Mouse (Mus musculus) v-Abl transformed pro-B cells (cell line): ENCODE measurements around the gene Lama1.
"Not testable (repeated sequence)": the region's sequence is repeated elsewhere in the genome, so short reads cannot be mapped to it uniquely, and the experiment has no call there.

Experiments used
- in situ Hi-C, 2 experiments: fragments of 400-800 bp; cut with MboI; formaldehyde crosslinking; loops; one replicate each; pipeline ENCODE4 v1.15.1; 2025; ENCODE audit not compliant: unreplicated experiment in 2 of 2

Lama1 gene

GRCm38 (mm10) chr17:67836146-67836895 is 139.3 kb downstream of the Lama1 start:
- in situ Hi-C loops, result no loop called here

- in situ Hi-C loops, result no loop called here
These were observed 140.5 kb downstream of the Lama1 start for GRCm38 (mm10) chr17:67837351-67838090.

GRCm38 (mm10) chr17:67838948-67839347 is 141.9 kb downstream of the Lama1 start:
- in situ Hi-C loops, result no loop called here

GRCm38 (mm10) chr17:67841494-67841893 is 144.4 kb downstream of the Lama1 start:
- in situ Hi-C loops, result not testable (repeated sequence)

GRCm38 (mm10) chr17:67861080-67861630 is 164.1 kb downstream of the Lama1 start:
- in situ Hi-C loops, result no loop called here

- in situ Hi-C loops, result no loop called here
These were observed 164.9 kb downstream of the Lama1 start for GRCm38 (mm10) chr17:67861744-67862535.

GRCm38 (mm10) chr17:67864363-67864762 is 167.3 kb downstream of the Lama1 start:
- in situ Hi-C loops, result no loop called here

- in situ Hi-C loops, result no loop called here
These were observed 167.9 kb downstream of the Lama1 start for GRCm38 (mm10) chr17:67864912-67865311.

- in situ Hi-C loops, result no loop called here
These were observed 169.0 kb downstream of the Lama1 start for GRCm38 (mm10) chr17:67866026-67866425.

- in situ Hi-C loops, result no loop called here
These were observed 169.6 kb downstream of the Lama1 start for GRCm38 (mm10) chr17:67866541-67867241.

- in situ Hi-C loops, result no loop called here
These were observed 172.9 kb downstream of the Lama1 start for GRCm38 (mm10) chr17:67869731-67870601.
